Mouse (Mus musculus) spleen, embryonic (tissue): ENCODE data around the gene Gm28171.
"Not testable (repeated sequence)": the region's sequence is repeated elsewhere in the genome, so short reads cannot be mapped to it uniquely, and the experiment has no call there.

ENCODE experiments used
- CTCF ChIA-PET: fragments of 350-600 bp; sonication (Branson Sonifier 250); formaldehyde crosslinking; loops from one replicate; lab custom pipeline; 2022; lab: Charles Lee

Gm28171 gene

DNA sequence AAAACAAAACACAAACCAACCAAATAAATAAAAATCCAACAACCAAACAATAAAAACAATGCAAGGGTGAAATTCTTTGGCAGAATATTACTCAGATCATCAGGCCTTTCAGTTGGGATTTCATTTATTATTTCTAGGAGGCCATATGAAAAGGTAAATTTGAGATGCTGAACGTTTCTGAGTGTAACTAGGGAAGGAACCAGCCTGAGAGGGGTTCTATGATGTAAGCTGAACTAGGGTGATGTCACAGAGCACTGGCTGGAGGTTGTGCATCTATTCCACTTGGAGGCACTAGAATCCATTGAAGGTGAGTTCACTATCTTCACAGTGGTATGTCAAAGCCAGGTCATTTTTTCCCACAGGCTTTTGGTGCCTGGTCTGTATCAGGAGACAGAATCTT lies at the start of gene Gm28171:
Gene Gm28171, plus strand, starts transcription at position 301 of the 400 bp plus-strand sequence.
- CTCF ChIA-PET, result not testable (repeated sequence)
